Mouse (Mus musculus) kidney, adult 11 months (tissue): ENCODE results near the gene Pou4f2.

Experiments used
- DNase-seq: peaks from one replicate; pipeline ENCODE4 v3.0.0; 2022

Gene Pou4f2

DNA sequence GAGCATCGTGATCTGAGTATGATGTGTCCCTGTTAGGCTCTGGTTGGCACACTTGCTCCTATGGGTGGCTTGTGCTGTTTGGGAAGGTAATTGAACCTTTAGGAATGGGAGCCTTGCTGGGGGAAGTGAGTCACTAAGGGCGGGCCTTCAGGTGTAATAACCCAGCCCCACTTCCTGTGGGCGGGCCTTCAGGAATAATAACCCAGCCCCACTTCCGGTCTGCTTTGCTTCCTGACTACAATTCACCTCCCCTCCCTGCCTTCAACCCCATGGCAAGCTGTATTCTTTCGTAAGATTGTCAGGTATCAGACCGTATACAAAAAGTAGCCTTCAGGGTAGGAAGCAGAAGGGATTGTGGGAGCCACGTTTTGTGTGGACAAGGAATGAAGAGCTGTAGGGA lies 45.7 kb downstream of the Pou4f2 start:
- no peak for DNase-seq
